Mouse (Mus musculus) heart, embryonic 14.5 days (tissue): ENCODE results near the gene Hoxc13. TPM values are rescaled to one million over a fixed set of nuclear protein-coding genes. Genes with fewer than 3 reads are reported as not detected.

Source experiments
- ATAC-seq: fragments of 200-750 bp; cut with Nextera tagmentation; 2 replicates; pipeline ENCODE4 v1.8.0; 2017; ENCODE audit warnings: low read depth, moderate TSS enrichment; ENCODE audit not compliant: insufficient number of reproducible peaks, insufficient read depth, low FRiP score
- H3K27ac ChIP-seq, 2 experiments: fragments of 200-500 bp in 1 of 2; fragments of 300-500 bp in 1 of 2; sonication (generic) in 1 of 2; replicated peaks in 1 of 2; 2 replicates each; pipeline ENCODE4 v1.5.1; 2012 to 2014; ENCODE audit warnings: low read depth in 2 of 2, low read length in 2 of 2, control low read depth in 1 of 2, mild to moderate bottlenecking in 1 of 2, mixed read lengths in 1 of 2; ENCODE audit not compliant: control insufficient read depth in 1 of 2, insufficient read depth in 1 of 2
- H3K27me3 ChIP-seq: fragments of 300-500 bp; sonication (generic); 2 replicates; pipeline ENCODE4 v1.6.1; 2014; ENCODE audit warnings: mild to moderate bottlenecking, low read length, control low read depth; ENCODE audit not compliant: control insufficient read depth, insufficient read depth
- H3K36me3 ChIP-seq: fragments of 300-500 bp; sonication (generic); 2 replicates; pipeline ENCODE4 v1.6.1; 2014; ENCODE audit warnings: mild to moderate bottlenecking, control low read depth, low read length, mixed read lengths; ENCODE audit not compliant: control insufficient read depth, insufficient read depth
- H3K4me1 ChIP-seq, 2 experiments: fragments of 200-500 bp in 1 of 2; fragments of 300-500 bp in 1 of 2; sonication (generic) in 1 of 2; 2 replicates each; pipeline ENCODE4 v1.6.1; 2012 to 2014; ENCODE audit warnings: low read length in 2 of 2, control low read depth in 1 of 2, mixed read lengths in 1 of 2; ENCODE audit not compliant: control insufficient read depth in 2 of 2, insufficient read depth in 2 of 2
- H3K4me2 ChIP-seq: fragments of 300-500 bp; sonication (generic); 2 replicates; pipeline ENCODE4 v1.6.1; 2014; ENCODE audit warnings: mild to moderate bottlenecking, low read length
- H3K4me3 ChIP-seq, 2 experiments: fragments of 200-500 bp in 1 of 2; fragments of 300-500 bp in 1 of 2; sonication (generic) in 1 of 2; 2 replicates each; pipeline ENCODE4 v1.5.1; 2012 to 2014; ENCODE audit warnings: low read length in 2 of 2, mild to moderate bottlenecking in 2 of 2, control low read depth in 1 of 2, low read depth in 1 of 2, moderate library complexity in 1 of 2; ENCODE audit not compliant: control insufficient read depth in 1 of 2, insufficient read depth in 1 of 2
- H3K9ac ChIP-seq: fragments of 300-500 bp; sonication (generic); 2 replicates; pipeline ENCODE4 v1.6.1; 2014; ENCODE audit warnings: mild to moderate bottlenecking, low read length
- H3K9me3 ChIP-seq: fragments of 300-500 bp; sonication (generic); 2 replicates; pipeline ENCODE4 v1.6.1; 2016; ENCODE audit warnings: low read length, control low read depth; ENCODE audit not compliant: control insufficient read depth
- WGBS: fragments of 180-500 bp; shearing (Covaris S2); extraction: QIAGEN DNeasy Blood & Tissue Kit; methylation state at CpG from one replicate; pipeline ENCODE4 v1.1.7; 2014; 5-methylcytosine and 5-hydroxymethylcytosine counted together
- polyA plus RNA-seq: library from polyadenylated mRNA; unstranded; fragments of >200 nt; fragmentation: Nextera tagmentation; extraction: Ambion mirVana; gene quantifications from 2 replicates; pipeline ENCODE4 v1.2.1, GENCODE M21; 2014

Gene Hoxc13
- polyA plus RNA-seq, 1 experiment from 2014 or later: not detected

GRCm38 (mm10) chr15:102949696-102950095 is 28.8 kb downstream of the Hoxc13 start:
- Histone ChIP-seq H3K9ac (no peak overlapping the region), H3K4me1 (no peaks in the 10 kb centered on the region), H3K36me3 (no peaks in the 10 kb centered on the region), H3K4me3 (no peak overlapping the region), H3K27ac (no peak overlapping the region), H3K9me3 (no peaks in the 10 kb centered on the region), H3K27me3 (peaks cover 100% of the 10 kb centered on the region), H3K4me2 (no peak overlapping the region)
- ATAC-seq: no peak
- WGBS: 2% methylated on average over 20 of the region's 20 CpGs

GRCm38 (mm10) chr15:102950877-102951276 is 30.0 kb downstream of the Hoxc13 start:
- 16% methylated on average over 2 of the region's 2 CpGs for WGBS
- Histone ChIP-seq H3K4me1 (no peaks in the 10 kb centered on the region), H3K4me3 (no peak overlapping the region), H3K9me3 (no peaks in the 10 kb centered on the region), H3K27ac (no peak overlapping the region), H3K9ac (no peak overlapping the region), H3K4me2 (no peak overlapping the region), H3K36me3 (no peaks in the 10 kb centered on the region), H3K27me3 (peaks cover 100% of the 10 kb centered on the region)
- ATAC-seq: no peak

- Histone ChIP-seq H3K4me3 (no peak overlapping the region), H3K27me3 (peaks cover 100% of the 10 kb centered on the region), H3K36me3 (no peaks in the 10 kb centered on the region), H3K27ac (no peak overlapping the region), H3K9me3 (no peaks in the 10 kb centered on the region), H3K4me1 (no peaks in the 10 kb centered on the region), H3K9ac (no peak overlapping the region), H3K4me2 (no peak overlapping the region)
- WGBS: 3% methylated on average over 6 of the region's 6 CpGs
- no peak for ATAC-seq
Observed at GRCm38 (mm10) chr15:102953561-102953960, 32.7 kb downstream of the Hoxc13 start.

GRCm38 (mm10) chr15:102954192-102955006 is 33.5 kb downstream of the Hoxc13 start, which contains the start of gene Hoxc11:
Gene Hoxc11, plus strand, starts transcription at chr15:102954427.
- Histone ChIP-seq H3K4me3 (no peak within 1 kb of the TSS), H3K4me1 (no peaks in the 10 kb centered on the region), H3K27me3 (peaks cover 100% of the 10 kb centered on the region), H3K9ac (no peak within 1 kb of the TSS), H3K36me3 (no peaks in the 10 kb centered on the region), H3K27ac (no peak within 1 kb of the TSS), H3K9me3 (no peaks in the 10 kb centered on the region), H3K4me2 (no peak within 1 kb of the TSS)
- WGBS: 2% methylated on average over 56 of the region's 57 CpGs
- ATAC-seq: no peak

- WGBS: 1% methylated on average over 28 of the region's 28 CpGs
- ATAC-seq: no peak
- Histone ChIP-seq H3K36me3 (no peaks in the 10 kb centered on the region), H3K4me1 (no peaks in the 10 kb centered on the region), H3K27me3 (peaks cover 100% of the 10 kb centered on the region), H3K27ac (no peak overlapping the region), H3K4me2 (no peak overlapping the region), H3K9me3 (no peaks in the 10 kb centered on the region), H3K4me3 (no peak overlapping the region), H3K9ac (no peak overlapping the region)
Observed at GRCm38 (mm10) chr15:102955007-102955382, 34.1 kb downstream of the Hoxc13 start.

GRCm38 (mm10) chr15:102955833-102956640 is 35.1 kb downstream of the Hoxc13 start:
- ATAC-seq: no peak
- WGBS: under 1% methylated on average over 40 of the region's 40 CpGs
- Histone ChIP-seq H3K27ac (no peak overlapping the region), H3K4me3 (no peak overlapping the region), H3K9ac (no peak overlapping the region), H3K4me2 (no peak overlapping the region), H3K27me3 (peaks cover 100% of the 10 kb centered on the region), H3K9me3 (no peaks in the 10 kb centered on the region), H3K4me1 (no peaks in the 10 kb centered on the region), H3K36me3 (no peaks in the 10 kb centered on the region)

- H3K4me3 ChIP-seq: no peak overlapping the region
- H3K36me3 ChIP-seq: no peaks in the 10 kb centered on the region
- no peaks in the 10 kb centered on the region for H3K4me1 ChIP-seq
- peaks cover 100% of the 10 kb centered on the region for H3K27me3 ChIP-seq
- 1% methylated on average over 12 of the region's 12 CpGs for WGBS
- no peaks in the 10 kb centered on the region for H3K9me3 ChIP-seq
- H3K9ac ChIP-seq: no peak overlapping the region
- H3K27ac ChIP-seq: no peak overlapping the region
- ATAC-seq: no peak
- H3K4me2 ChIP-seq: no peak overlapping the region
Observed at GRCm38 (mm10) chr15:102956906-102957305, 36.0 kb downstream of the Hoxc13 start.
